Mouse (Mus musculus): Measurements from ENCODE around the gene Prlh. TPM values are rescaled to one million over a fixed set of nuclear protein-coding genes. Genes with fewer than 3 reads are reported as not detected.

Gene Prlh
- polyA plus RNA-seq, 1 experiment from 2014 or later: not detected

- H3K36me3 ChIP-seq (ENCODE audit: control insufficient read depth, insufficient read depth, low read length): no peaks in the 10 kb centered on the region
- peak overlapping the region; percentile 78 for H3K27ac ChIP-seq (ENCODE audit: low read length)
- H3K27me3 ChIP-seq (ENCODE audit: control insufficient read depth, insufficient read depth, low read length): no peaks in the 10 kb centered on the region
- H3K4me1 ChIP-seq (ENCODE audit: control insufficient read depth, insufficient read depth, low read length): peaks cover 4% of the 10 kb centered on the region
- no peak overlapping the region for H3K9ac ChIP-seq (ENCODE audit: low read length)
- peak; percentile 74; the same call in 1 of the 2 replicates for ATAC-seq (ENCODE audit: insufficient read depth, low FRiP score)
- no peak overlapping the region for H3K4me3 ChIP-seq (replicated peaks; ENCODE audit: low read length)
- H3K4me2 ChIP-seq (ENCODE audit: low read depth, low read length): no peak overlapping the region
- no peaks in the 10 kb centered on the region for H3K9me3 ChIP-seq (replicated peaks; ENCODE audit: control insufficient read depth, low read length)
- 54% methylated on average over 10 of the region's 10 CpGs for whole genome bisulfite sequencing
Measured at GRCm38 (mm10) chr1:90980638-90981330, 27.9 kb downstream of the Prlh start.

- H3K4me1 ChIP-seq (ENCODE audit: control insufficient read depth, insufficient read depth, low read length): peaks cover 4% of the 10 kb centered on the region
- peak; percentile 58 for ATAC-seq (ENCODE audit: insufficient read depth, low FRiP score)
- peak overlapping the region; percentile 78 for H3K27ac ChIP-seq (ENCODE audit: low read length)
- WGBS: 62% methylated on average over 3 of the region's 3 CpGs
- no peak overlapping the region for H3K9ac ChIP-seq (ENCODE audit: low read length)
- no peaks in the 10 kb centered on the region for H3K27me3 ChIP-seq (ENCODE audit: control insufficient read depth, insufficient read depth, low read length)
- no peak overlapping the region for H3K4me3 ChIP-seq (replicated peaks; ENCODE audit: low read length)
- no peaks in the 10 kb centered on the region for H3K36me3 ChIP-seq (ENCODE audit: control insufficient read depth, insufficient read depth, low read length)
- H3K9me3 ChIP-seq (replicated peaks; ENCODE audit: control insufficient read depth, low read length): no peaks in the 10 kb centered on the region
- H3K4me2 ChIP-seq (ENCODE audit: low read depth, low read length): no peak overlapping the region
Measured at GRCm38 (mm10) chr1:90981346-90981745, 28.4 kb downstream of the Prlh start.

- 96% methylated on average over 1 of the region's 1 CpGs for WGBS
- peaks cover 13% of the 10 kb centered on the region; the same call in 1 of the 2 replicates for H3K4me1 ChIP-seq (ENCODE audit: control insufficient read depth, insufficient read depth, low read length)
Measured at GRCm38 (mm10) chr1:90995916-90996315, 43.0 kb downstream of the Prlh start.

GRCm38 (mm10) chr1:90997136-90997535, 44.2 kb downstream of the Prlh start:
- no peak overlapping the region for H3K9ac ChIP-seq (ENCODE audit: low read length)
- WGBS: 46% methylated on average over 4 of the region's 4 CpGs

More at GRCm38 (mm10) chr1:90995916-90996315, 43.0 kb downstream of the Prlh start:
- H3K27me3 ChIP-seq (ENCODE audit: control insufficient read depth, insufficient read depth, low read length): no peaks in the 10 kb centered on the region
- no peak overlapping the region for H3K4me2 ChIP-seq (ENCODE audit: low read depth, low read length)
- no peak overlapping the region for H3K4me3 ChIP-seq (replicated peaks; ENCODE audit: low read length)
- 0 out of 2 replicates have a peak, but pooled peaks cover 5% of the 10 kb centered on the region for H3K9me3 ChIP-seq (replicated peaks; ENCODE audit: control insufficient read depth, low read length)
- H3K9ac ChIP-seq (ENCODE audit: low read length): no peak overlapping the region
- ATAC-seq (ENCODE audit: insufficient read depth, low FRiP score): no peak
- H3K36me3 ChIP-seq (ENCODE audit: control insufficient read depth, insufficient read depth, low read length): no peaks in the 10 kb centered on the region
- no peak overlapping the region for H3K27ac ChIP-seq (ENCODE audit: low read length)

GRCm38 (mm10) chr1:90997641-90998040, 44.7 kb downstream of the Prlh start:
- no peak for ATAC-seq (ENCODE audit: insufficient read depth, low FRiP score)
- H3K9me3 ChIP-seq (replicated peaks; ENCODE audit: control insufficient read depth, low read length): 0 out of 2 replicates have a peak, but pooled peaks cover 5% of the 10 kb centered on the region
- H3K27me3 ChIP-seq (ENCODE audit: control insufficient read depth, insufficient read depth, low read length): no peaks in the 10 kb centered on the region
- H3K4me2 ChIP-seq (ENCODE audit: low read depth, low read length): 0 out of 2 replicates have a peak overlapping the region, but pooled peaks have one; percentile 96
- H3K4me3 ChIP-seq (replicated peaks; ENCODE audit: low read length): no peak overlapping the region
- 90% methylated on average over 5 of the region's 5 CpGs for WGBS
- no peak overlapping the region for H3K9ac ChIP-seq (ENCODE audit: low read length)
- no peaks in the 10 kb centered on the region for H3K36me3 ChIP-seq (ENCODE audit: control insufficient read depth, insufficient read depth, low read length)
- H3K4me1 ChIP-seq (ENCODE audit: control insufficient read depth, insufficient read depth, low read length): peaks cover 13% of the 10 kb centered on the region; the same call in 1 of the 2 replicates
- no peak overlapping the region for H3K27ac ChIP-seq (ENCODE audit: low read length)

More at GRCm38 (mm10) chr1:90997136-90997535, 44.2 kb downstream of the Prlh start:
- no peaks in the 10 kb centered on the region for H3K36me3 ChIP-seq (ENCODE audit: control insufficient read depth, insufficient read depth, low read length)
- H3K27me3 ChIP-seq (ENCODE audit: control insufficient read depth, insufficient read depth, low read length): no peaks in the 10 kb centered on the region
- ATAC-seq (ENCODE audit: insufficient read depth, low FRiP score): no peak
- H3K4me2 ChIP-seq (ENCODE audit: low read depth, low read length): no peak overlapping the region
- H3K4me3 ChIP-seq (replicated peaks; ENCODE audit: low read length): no peak overlapping the region
- H3K9me3 ChIP-seq (replicated peaks; ENCODE audit: control insufficient read depth, low read length): 0 out of 2 replicates have a peak, but pooled peaks cover 5% of the 10 kb centered on the region
- no peak overlapping the region for H3K27ac ChIP-seq (ENCODE audit: low read length)
- H3K4me1 ChIP-seq (ENCODE audit: control insufficient read depth, insufficient read depth, low read length): peaks cover 13% of the 10 kb centered on the region; the same call in 1 of the 2 replicates

GRCm38 (mm10) chr1:90998268-90998890, 45.5 kb downstream of the Prlh start, which contains the start of gene Lrrfip1:
Gene Lrrfip1 (plus strand): TSS chr1:90998737.
- WGBS: 3% methylated on average over 59 of the region's 59 CpGs
- Histone ChIP-seq H3K4me3 (replicated peaks; ENCODE audit: low read length) (peak within 1 kb of the TSS; percentile 68), H3K4me2 (ENCODE audit: low read depth, low read length) (peak within 1 kb of the TSS; percentile 96), H3K36me3 (ENCODE audit: control insufficient read depth, insufficient read depth, low read length) (no peaks in the 10 kb centered on the region), H3K4me1 (ENCODE audit: control insufficient read depth, insufficient read depth, low read length) (peaks cover 15% of the 10 kb centered on the region; the same call in 1 of the 2 replicates), H3K27ac (ENCODE audit: low read length) (peak within 1 kb of the TSS; percentile 27; the same call in 1 of the 2 replicates), H3K9ac (ENCODE audit: low read length) (peak within 1 kb of the TSS; percentile 79), H3K27me3 (ENCODE audit: control insufficient read depth, insufficient read depth, low read length) (no peaks in the 10 kb centered on the region), H3K9me3 (replicated peaks; ENCODE audit: control insufficient read depth, low read length) (0 out of 2 replicates have a peak, but pooled peaks cover 5% of the 10 kb centered on the region)
- peak; percentile 81 for ATAC-seq (ENCODE audit: insufficient read depth, low FRiP score)

GRCm38 (mm10) chr1:90998891-90999611, 46.1 kb downstream of the Prlh start:
- Histone ChIP-seq H3K9me3 (replicated peaks; ENCODE audit: control insufficient read depth, low read length) (0 out of 2 replicates have a peak, but pooled peaks cover 5% of the 10 kb centered on the region), H3K4me2 (ENCODE audit: low read depth, low read length) (peak overlapping the region; percentile 96), H3K9ac (ENCODE audit: low read length) (peak overlapping the region; percentile 79), H3K36me3 (ENCODE audit: control insufficient read depth, insufficient read depth, low read length) (no peaks in the 10 kb centered on the region), H3K4me1 (ENCODE audit: control insufficient read depth, insufficient read depth, low read length) (peaks cover 20% of the 10 kb centered on the region), H3K27me3 (ENCODE audit: control insufficient read depth, insufficient read depth, low read length) (no peaks in the 10 kb centered on the region), H3K27ac (ENCODE audit: low read length) (no peak overlapping the region), H3K4me3 (replicated peaks; ENCODE audit: low read length) (peak overlapping the region; percentile 68)
- ATAC-seq (ENCODE audit: insufficient read depth, low FRiP score): peak; percentile 54; the same call in 1 of the 2 replicates
- 1% methylated on average over 41 of the region's 41 CpGs for WGBS

- H3K4me1 ChIP-seq (ENCODE audit: control insufficient read depth, insufficient read depth, low read length): peaks cover 25% of the 10 kb centered on the region
- WGBS: 55% methylated on average over 10 of the region's 10 CpGs
Measured at GRCm38 (mm10) chr1:90999911-91000601, 47.1 kb downstream of the Prlh start.

More at GRCm38 (mm10) chr1:90999911-91000601, 47.1 kb downstream of the Prlh start:
- Histone ChIP-seq H3K9ac (ENCODE audit: low read length) (peak overlapping the region; percentile 79), H3K9me3 (replicated peaks; ENCODE audit: control insufficient read depth, low read length) (0 out of 2 replicates have a peak, but pooled peaks cover 5% of the 10 kb centered on the region), H3K4me3 (replicated peaks; ENCODE audit: low read length) (peak overlapping the region; percentile 68), H3K36me3 (ENCODE audit: control insufficient read depth, insufficient read depth, low read length) (no peaks in the 10 kb centered on the region), H3K4me2 (ENCODE audit: low read depth, low read length) (peak overlapping the region; percentile 96), H3K27me3 (ENCODE audit: control insufficient read depth, insufficient read depth, low read length) (no peaks in the 10 kb centered on the region), H3K27ac (ENCODE audit: low read length) (no peak overlapping the region)
- ATAC-seq (ENCODE audit: insufficient read depth, low FRiP score): no peak

Data from stomach, embryonic 16.5 days (tissue).